Mouse (Mus musculus): ENCODE data around the gene Helb.

Helb gene

DNA sequence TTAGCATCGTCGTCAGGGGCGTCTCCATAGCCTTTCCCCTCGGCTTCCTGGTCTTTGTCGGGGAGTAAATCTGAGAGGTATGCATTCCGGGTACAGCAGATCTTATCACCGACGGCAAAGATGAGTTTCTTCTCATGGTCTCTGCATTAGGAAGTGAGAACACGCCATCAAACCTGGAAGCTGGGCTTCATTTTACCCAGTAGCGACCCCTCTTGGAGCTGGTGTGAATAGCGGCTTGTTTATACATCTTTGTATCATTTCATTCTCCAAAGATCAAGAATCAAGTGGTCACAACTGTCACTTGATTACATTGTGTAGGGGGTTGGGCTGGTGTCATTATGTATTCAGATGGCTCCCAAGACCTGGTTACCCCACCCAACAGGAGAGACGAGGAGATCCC, 20.2 kb downstream of the Helb start:
- DNase-seq (ENCODE audit: low read depth, low spot score), result no peak

DNA sequence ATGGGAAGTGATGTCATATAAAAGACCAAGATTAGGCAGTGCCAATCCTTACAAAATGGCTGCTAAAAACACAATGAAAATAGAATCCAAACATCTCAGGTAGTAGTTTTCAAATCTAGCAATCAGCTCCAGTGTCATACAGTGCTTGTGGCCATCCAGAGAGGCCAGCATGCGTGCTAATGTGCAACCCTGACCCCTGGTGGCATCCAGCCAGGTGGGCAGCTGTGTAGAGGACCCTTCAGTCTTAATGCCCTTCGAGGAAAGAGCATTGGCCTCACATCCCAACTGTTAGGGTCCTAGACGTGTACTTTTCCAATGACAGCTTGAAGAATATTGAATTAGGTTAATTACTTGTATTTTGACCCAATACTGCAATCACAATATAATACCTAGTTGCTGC, 34.9 kb downstream of the Helb start:
- DNase-seq (ENCODE audit: low read depth, low spot score), result no peak

DNA sequence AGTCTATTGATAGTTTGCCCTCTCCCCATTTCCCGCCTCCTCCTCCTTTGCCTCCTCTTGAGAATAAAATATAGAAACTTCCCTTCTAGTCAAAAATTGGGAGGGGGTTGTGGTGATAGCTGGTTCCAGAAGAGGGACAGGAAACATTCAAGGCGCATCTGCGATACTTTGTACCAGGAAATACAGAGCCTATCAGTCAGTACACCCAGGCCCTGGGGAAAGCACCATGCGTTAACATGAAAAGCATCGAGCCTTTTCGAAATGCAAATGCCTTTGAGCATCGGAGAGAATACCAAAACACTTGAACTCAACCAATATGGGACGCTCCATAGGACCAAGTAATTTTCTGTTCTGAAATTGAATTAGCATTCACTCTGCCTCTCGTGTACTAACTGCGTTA, 46.5 kb downstream of the Helb start:
- no peak for DNase-seq (ENCODE audit: low read depth, low spot score)

DNA sequence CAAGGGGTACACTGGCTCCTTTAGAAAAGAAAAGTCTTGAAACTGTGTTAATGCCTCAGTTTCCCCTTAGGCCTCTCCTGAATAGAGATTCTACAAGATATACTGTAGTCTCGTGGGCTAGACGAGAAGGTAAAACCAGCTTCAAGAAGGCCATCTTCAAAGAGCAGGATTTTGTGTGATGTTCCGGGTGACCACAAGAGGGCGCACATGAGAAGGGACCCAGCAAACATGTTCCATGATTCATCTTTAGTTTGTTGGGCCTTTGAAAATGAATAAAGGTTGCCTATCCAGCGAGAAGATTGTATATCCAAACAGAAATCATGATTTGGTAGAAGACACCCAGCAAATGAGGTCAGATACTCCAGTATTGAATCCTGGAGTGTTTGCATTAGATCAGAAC, 48.4 kb downstream of the Helb start:
- DNase-seq (ENCODE audit: low read depth, low spot score), result peak; percentile 23

DNA sequence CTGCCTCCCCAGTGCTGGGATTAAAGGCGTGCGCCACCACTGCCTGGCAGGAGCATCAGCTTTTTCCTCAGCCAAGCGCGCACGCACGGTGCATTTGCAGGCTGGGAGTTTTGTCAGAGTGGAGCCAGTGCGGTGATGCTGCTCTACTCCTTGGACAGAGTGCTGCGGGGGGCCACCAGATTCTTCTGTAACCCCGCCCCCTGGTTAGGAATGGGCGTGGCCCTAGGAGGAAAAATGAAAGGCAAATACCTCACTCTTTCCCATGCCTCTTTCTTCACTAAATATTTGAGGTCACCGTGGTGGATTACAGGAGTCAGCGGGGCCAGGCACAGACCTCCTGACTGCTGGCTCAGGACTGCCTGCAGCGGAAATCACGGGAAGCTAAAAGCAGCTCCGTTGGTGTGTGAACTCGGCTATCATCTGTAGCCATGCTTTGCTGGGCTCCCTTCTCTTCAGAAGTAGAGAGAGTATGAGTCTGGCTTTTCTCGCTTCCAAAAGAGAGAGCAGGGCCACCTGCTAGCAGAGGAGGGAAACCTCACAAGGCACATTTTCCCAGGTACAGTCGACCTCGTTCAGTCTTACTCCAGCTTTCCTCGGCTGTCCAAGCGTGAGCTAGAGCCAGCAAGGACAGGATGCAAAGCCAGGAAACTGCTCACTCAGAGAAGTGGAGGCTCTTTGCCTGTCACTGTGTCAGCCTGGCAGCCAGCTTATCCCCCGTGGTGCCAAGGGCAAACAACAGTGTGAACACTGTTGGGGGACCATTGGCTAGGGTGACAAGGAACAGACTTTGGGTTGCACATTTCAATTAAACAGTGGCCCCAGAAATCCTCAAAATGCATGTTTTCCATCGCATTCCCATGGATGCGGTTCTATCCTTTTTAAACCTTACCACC, 51.3 kb downstream of the Helb start:
- DNase-seq (ENCODE audit: low read depth, low spot score), result no peak

DNA sequence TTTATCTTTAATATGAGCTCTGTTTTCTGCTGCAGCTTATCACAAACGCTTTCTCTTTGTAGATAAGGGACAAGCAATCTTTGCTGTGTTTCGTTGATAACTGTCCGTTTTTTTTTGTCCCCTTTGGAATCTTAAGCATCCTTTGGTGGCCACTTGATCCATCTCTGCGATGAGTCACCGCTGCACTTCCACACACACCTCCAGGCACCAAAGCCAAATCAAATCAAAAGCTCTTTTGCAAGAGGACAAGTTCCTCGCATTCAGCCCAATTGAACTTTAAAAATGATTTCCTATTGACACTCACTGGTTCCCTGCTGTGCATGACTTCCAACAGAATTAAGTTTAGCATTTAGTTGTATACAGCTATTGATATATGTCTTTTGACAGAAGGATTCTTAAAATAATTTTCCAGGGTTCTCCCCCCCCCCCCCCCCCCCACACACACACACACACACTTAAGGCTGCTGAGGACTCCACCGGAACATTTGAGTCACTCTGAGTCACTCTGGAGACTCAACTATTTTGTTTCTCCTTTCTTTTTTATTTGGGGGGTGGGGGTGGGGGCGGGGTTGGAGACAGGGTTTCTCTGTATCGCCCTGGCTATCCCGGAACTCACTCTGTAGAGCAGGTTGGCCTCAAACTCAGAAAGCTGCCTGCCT, 52.1 kb downstream of the Helb start:
- DNase-seq (ENCODE audit: low read depth, low spot score), result no peak

DNA sequence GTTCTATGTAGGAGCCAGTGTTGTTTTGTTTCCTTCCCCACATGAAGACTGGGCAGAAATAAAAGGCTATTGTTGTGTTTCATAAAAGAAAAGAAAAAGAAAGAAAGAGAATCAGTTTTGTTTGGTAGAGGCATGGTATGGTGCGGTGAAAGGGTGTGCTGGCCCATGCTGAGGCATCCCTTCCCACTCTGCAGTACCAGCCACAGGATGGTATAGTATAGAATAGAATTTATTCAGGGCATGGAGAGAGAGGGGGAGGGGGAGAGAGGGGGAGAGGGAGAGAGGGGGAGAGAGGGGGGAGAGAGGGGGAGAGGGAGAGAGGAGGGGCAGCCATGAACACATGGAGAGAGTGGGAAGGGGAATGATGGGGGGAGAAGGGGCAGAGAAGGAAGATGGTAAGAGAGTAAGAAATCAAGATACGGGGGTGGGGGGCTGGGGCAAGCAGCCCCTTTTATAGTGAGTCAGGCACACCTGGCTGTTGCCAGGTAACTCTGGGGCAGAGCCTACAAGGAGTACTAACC, 68.0 kb downstream of the Helb start:
- DNase-seq (ENCODE audit: low read depth, low spot score), result no peak

DNA sequence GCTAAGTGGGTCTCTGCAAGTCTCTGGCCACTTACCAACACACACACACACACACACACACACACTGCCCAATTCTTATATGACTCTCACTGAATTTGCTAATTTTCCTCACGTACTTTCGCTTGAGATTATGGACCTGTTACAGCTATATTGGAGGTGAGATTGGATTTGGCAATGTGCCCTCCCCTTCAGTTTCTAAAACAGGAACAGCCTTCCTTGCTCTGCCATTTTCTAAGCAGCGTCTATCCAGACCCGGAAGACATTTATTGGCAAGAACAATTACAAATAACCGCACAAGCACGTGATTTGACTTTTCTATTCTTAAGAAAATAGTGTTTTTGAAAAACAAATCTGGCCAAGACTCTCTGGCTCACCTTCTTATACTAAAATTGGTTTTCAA, 68.5 kb downstream of the Helb start:
- no peak for DNase-seq (ENCODE audit: low read depth, low spot score)

DNA sequence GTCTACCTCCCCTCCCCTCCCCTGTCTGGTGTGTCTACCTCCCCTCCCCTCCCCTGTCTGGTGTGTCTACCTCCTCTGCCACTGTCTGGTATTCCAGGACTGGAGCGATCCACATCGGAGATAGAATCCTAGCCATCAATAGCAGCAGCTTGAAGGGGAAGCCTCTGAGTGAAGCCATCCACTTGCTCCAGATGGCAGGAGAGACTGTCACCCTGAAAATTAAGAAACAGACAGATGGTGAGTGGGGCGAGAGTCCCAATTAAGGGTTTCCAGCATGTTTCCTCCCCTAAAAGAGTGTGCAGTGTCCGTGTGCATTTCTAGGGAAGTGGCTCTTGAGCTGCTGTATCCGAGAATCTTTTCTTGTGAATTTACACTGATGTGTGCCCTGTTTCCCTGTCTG, 74.6 kb downstream of the Helb start:
- DNase-seq (ENCODE audit: low read depth, low spot score), result peak; percentile 86

DNA sequence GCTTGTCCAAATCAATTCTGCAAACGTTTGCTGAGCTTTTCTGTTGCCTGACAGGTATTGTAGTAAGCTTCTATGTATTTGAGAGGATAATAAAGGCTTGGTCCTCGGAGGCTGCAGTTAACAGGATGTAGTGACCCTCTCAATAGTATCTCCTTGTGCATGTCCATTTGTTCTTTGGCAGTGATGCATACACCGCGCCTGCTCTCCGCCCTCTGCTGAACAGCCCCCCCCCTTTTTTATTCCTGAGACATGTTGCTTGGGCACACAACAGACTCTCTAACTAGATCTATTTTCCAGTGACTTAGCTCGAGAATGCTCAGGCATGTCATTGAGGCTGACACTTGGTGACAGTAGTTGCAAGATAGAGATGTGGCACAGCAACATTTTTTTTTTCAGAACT, 77.0 kb downstream of the Helb start:
- DNase-seq (ENCODE audit: low read depth, low spot score), result no peak

DNA sequence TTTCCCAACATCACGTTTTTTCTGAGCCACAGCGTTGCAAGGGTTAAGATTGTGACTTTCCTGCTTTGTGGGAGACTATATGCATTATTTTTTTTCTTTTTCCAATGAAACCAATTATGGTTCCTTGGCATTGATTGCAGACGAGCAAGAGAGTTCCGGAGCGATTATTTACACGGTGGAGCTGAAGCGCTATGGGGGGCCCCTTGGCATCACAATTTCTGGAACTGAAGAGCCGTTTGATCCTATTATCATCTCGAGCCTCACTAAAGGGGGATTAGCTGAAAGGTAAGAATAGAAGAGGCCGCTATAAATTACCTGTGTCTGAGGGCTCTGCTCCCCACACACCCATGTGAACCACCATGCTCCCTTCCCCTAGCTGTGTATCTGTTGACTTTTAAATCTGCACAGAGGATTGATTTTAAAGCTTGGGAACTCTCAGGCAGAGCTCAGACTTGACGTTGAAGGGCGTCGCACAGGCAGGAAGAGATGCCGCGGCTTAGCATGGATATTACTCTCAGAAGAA, 77.5 kb downstream of the Helb start:
- DNase-seq (ENCODE audit: low read depth, low spot score), result no peak

DNA sequence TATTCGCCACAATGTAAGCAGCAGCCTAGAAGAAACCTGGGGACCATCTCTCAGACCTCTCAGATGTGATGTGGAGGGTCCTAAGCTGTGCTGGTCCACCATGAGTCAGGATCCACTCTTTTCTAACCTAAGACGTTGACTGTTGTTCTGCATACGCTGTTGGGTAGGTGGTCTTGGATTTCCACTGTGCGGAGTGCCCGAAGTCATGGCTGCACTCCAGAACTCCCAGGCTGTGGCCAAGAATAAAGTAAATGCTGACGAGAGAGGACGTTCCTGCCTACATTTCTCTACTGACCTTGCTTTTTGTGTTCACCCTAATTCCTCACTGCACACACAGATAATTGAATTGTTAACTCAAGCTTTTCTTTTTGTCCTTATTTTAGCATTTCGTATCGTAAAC, 78.9 kb downstream of the Helb start:
- DNase-seq (ENCODE audit: low read depth, low spot score), result no peak
